Mouse (Mus musculus) hindbrain, embryonic 15.5 days (tissue): ENCODE measurements around the gene Klhl11. TPM values are rescaled to one million over a fixed set of nuclear protein-coding genes. Genes with fewer than 3 reads are reported as not detected.

Source experiments
- ATAC-seq: fragments of 200-750 bp; cut with Nextera tagmentation; 2 replicates; pipeline ENCODE4 v1.8.0; 2017; ENCODE audit warnings: low read depth, moderate number of reproducible peaks, moderate TSS enrichment; ENCODE audit not compliant: low FRiP score
- H3K27ac ChIP-seq: fragments of 300-500 bp; sonication (generic); replicated peaks from 2 replicates; pipeline ENCODE4 v1.5.1; 2015; ENCODE audit warnings: mild to moderate bottlenecking, inconsistent platforms
- H3K27me3 ChIP-seq: fragments of 300-500 bp; sonication (generic); 2 replicates; pipeline ENCODE4 v1.6.1; 2015; ENCODE audit warnings: control low read depth, inconsistent platforms
- H3K36me3 ChIP-seq: fragments of 300-500 bp; sonication (generic); 2 replicates; pipeline ENCODE4 v1.6.1; 2015; ENCODE audit warnings: control low read depth, inconsistent platforms
- H3K4me1 ChIP-seq: fragments of 300-500 bp; sonication (generic); replicated peaks from 2 replicates; pipeline ENCODE4 v1.6.1; 2015; ENCODE audit warnings: control low read depth, inconsistent platforms
- H3K4me2 ChIP-seq: fragments of 300-500 bp; sonication (generic); 2 replicates; pipeline ENCODE4 v1.6.1; 2015; ENCODE audit warnings: moderate library complexity, mild to moderate bottlenecking, inconsistent platforms
- H3K4me3 ChIP-seq: fragments of 300-500 bp; sonication (generic); 2 replicates; pipeline ENCODE4 v1.5.1; 2015; ENCODE audit warnings: mild to moderate bottlenecking, inconsistent platforms
- H3K9ac ChIP-seq: fragments of 300-500 bp; sonication (generic); 2 replicates; pipeline ENCODE4 v1.6.1; 2015; ENCODE audit warnings: inconsistent platforms
- H3K9me3 ChIP-seq: fragments of 300-500 bp; sonication (generic); 2 replicates; pipeline ENCODE4 v1.6.1; 2016; ENCODE audit warnings: control low read depth, inconsistent platforms
- WGBS: fragments of 180-500 bp; shearing (Covaris S2); methylation state at CpG from one replicate; pipeline ENCODE4 v1.1.7; 2015; 5-methylcytosine and 5-hydroxymethylcytosine counted together
- polyA plus RNA-seq: library from polyadenylated mRNA; unstranded; fragments of >200 nt; fragmentation: Nextera tagmentation; extraction: Ambion mirVana; gene quantifications from 2 replicates; pipeline ENCODE4 v1.2.1, GENCODE M21; 2015

The Klhl11 gene
- 9.8 and 11.1 TPM in 2 replicates for polyA plus RNA-seq

- peak; percentile 91 for ATAC-seq
- H3K4me1 ChIP-seq, result peaks cover 27% of the 10 kb centered on the region
- under 1% methylated on average over 83 of the region's 83 CpGs for WGBS
- H3K27ac ChIP-seq, result peak within 1 kb of the TSS; percentile 92
- peak within 1 kb of the TSS; percentile 76 for H3K4me2 ChIP-seq
- H3K27me3 ChIP-seq, result no peaks in the 10 kb centered on the region
- H3K36me3 ChIP-seq, result peaks cover 14% of the 10 kb centered on the region
- H3K4me3 ChIP-seq, result peak within 1 kb of the TSS; percentile 88
- H3K9ac ChIP-seq, result peak within 1 kb of the TSS; percentile 91
- H3K9me3 ChIP-seq, result no peaks in the 10 kb centered on the region
Observed at GRCm38 (mm10) chr11:100472197-100472934, at the start of gene Klhl11. Klhl11 (minus strand) TSS chr11:100472741.

- Histone ChIP-seq H3K9me3 (no peaks in the 10 kb centered on the region), H3K4me2 (no peak overlapping the region), H3K27ac (no peak overlapping the region; the same call in 1 of the 2 replicates), H3K4me1 (peaks cover 42% of the 10 kb centered on the region), H3K36me3 (peaks cover 54% of the 10 kb centered on the region), H3K27me3 (no peaks in the 10 kb centered on the region), H3K4me3 (no peak overlapping the region), H3K9ac (no peak overlapping the region)
- 50% methylated on average over 15 of the region's 15 CpGs for WGBS
- ATAC-seq, result no peak
Observed at GRCm38 (mm10) chr11:100520838-100521237, 48.3 kb upstream of the Klhl11 start.

- Histone ChIP-seq H3K9me3 (no peaks in the 10 kb centered on the region), H3K4me2 (no peak overlapping the region), H3K27ac (no peak overlapping the region), H3K36me3 (peaks cover 69% of the 10 kb centered on the region), H3K4me3 (no peak overlapping the region), H3K27me3 (no peaks in the 10 kb centered on the region), H3K4me1 (peaks cover 26% of the 10 kb centered on the region), H3K9ac (no peak overlapping the region)
- WGBS, result 69% methylated on average over 7 of the region's 7 CpGs
- no peak for ATAC-seq
Observed at GRCm38 (mm10) chr11:100519188-100519587, 46.6 kb upstream of the Klhl11 start.

GRCm38 (mm10) chr11:100518188-100518591, 45.6 kb upstream of the Klhl11 start:
- Histone ChIP-seq H3K27me3 (no peaks in the 10 kb centered on the region), H3K4me1 (peaks cover 21% of the 10 kb centered on the region), H3K27ac (peak overlapping the region; percentile 60; the same call in 1 of the 2 replicates), H3K36me3 (peaks cover 77% of the 10 kb centered on the region), H3K9ac (no peak overlapping the region), H3K4me2 (no peak overlapping the region), H3K9me3 (no peaks in the 10 kb centered on the region), H3K4me3 (no peak overlapping the region)
- 39% methylated on average over 5 of the region's 5 CpGs for WGBS
- 0 out of 2 replicates have a peak, but pooled peaks have one; percentile 13 for ATAC-seq

GRCm38 (mm10) chr11:100516291-100516690, 43.8 kb upstream of the Klhl11 start:
- H3K27me3 ChIP-seq, result no peaks in the 10 kb centered on the region
- no peak for ATAC-seq
- no peak overlapping the region for H3K27ac ChIP-seq
- H3K9ac ChIP-seq, result no peak overlapping the region
- peaks cover 21% of the 10 kb centered on the region for H3K4me1 ChIP-seq
- no peak overlapping the region for H3K4me2 ChIP-seq
- H3K9me3 ChIP-seq, result no peaks in the 10 kb centered on the region
- WGBS, result 50% methylated on average over 9 of the region's 9 CpGs
- H3K4me3 ChIP-seq, result no peak overlapping the region
- H3K36me3 ChIP-seq, result peaks cover 75% of the 10 kb centered on the region

GRCm38 (mm10) chr11:100515789-100516188, 43.2 kb upstream of the Klhl11 start:
- Histone ChIP-seq H3K9me3 (no peaks in the 10 kb centered on the region), H3K27me3 (no peaks in the 10 kb centered on the region), H3K4me1 (peaks cover 18% of the 10 kb centered on the region), H3K36me3 (peaks cover 79% of the 10 kb centered on the region), H3K27ac (no peak overlapping the region), H3K4me3 (no peak overlapping the region), H3K9ac (no peak overlapping the region), H3K4me2 (no peak overlapping the region)
- 95% methylated on average over 9 of the region's 9 CpGs for WGBS
- no peak for ATAC-seq

- Histone ChIP-seq H3K4me2 (no peak overlapping the region), H3K4me1 (peaks cover 14% of the 10 kb centered on the region; the same call in 1 of the 2 replicates), H3K4me3 (no peak overlapping the region), H3K9ac (no peak overlapping the region), H3K9me3 (no peaks in the 10 kb centered on the region), H3K36me3 (peaks cover 78% of the 10 kb centered on the region), H3K27ac (no peak overlapping the region), H3K27me3 (no peaks in the 10 kb centered on the region)
- 95% methylated on average over 9 of the region's 9 CpGs for WGBS
- ATAC-seq, result no peak
Observed at GRCm38 (mm10) chr11:100515061-100515460, 42.5 kb upstream of the Klhl11 start.

GRCm38 (mm10) chr11:100513716-100514115, 41.2 kb upstream of the Klhl11 start:
- Histone ChIP-seq H3K4me3 (no peak overlapping the region), H3K36me3 (peaks cover 73% of the 10 kb centered on the region), H3K9ac (no peak overlapping the region), H3K27ac (no peak overlapping the region), H3K9me3 (no peaks in the 10 kb centered on the region), H3K27me3 (no peaks in the 10 kb centered on the region), H3K4me1 (peaks cover 8% of the 10 kb centered on the region; the same call in 1 of the 2 replicates), H3K4me2 (no peak overlapping the region)
- WGBS, result 91% methylated on average over 10 of the region's 10 CpGs
- ATAC-seq, result no peak

GRCm38 (mm10) chr11:100512384-100512783, 39.8 kb upstream of the Klhl11 start:
- no peak for ATAC-seq

GRCm38 (mm10) chr11:100510556-100510955, 38.0 kb upstream of the Klhl11 start:
- H3K36me3 ChIP-seq, result peaks cover 82% of the 10 kb centered on the region
- H3K9me3 ChIP-seq, result no peaks in the 10 kb centered on the region
- no peak overlapping the region for H3K27ac ChIP-seq
- H3K4me2 ChIP-seq, result no peak overlapping the region
- no peaks in the 10 kb centered on the region for H3K27me3 ChIP-seq
- no peak overlapping the region for H3K9ac ChIP-seq
- ATAC-seq, result no peak
- no peak overlapping the region for H3K4me3 ChIP-seq
- no peaks in the 10 kb centered on the region for H3K4me1 ChIP-seq
- WGBS, result 98% methylated on average over 2 of the region's 2 CpGs

More at GRCm38 (mm10) chr11:100512384-100512783, 39.8 kb upstream of the Klhl11 start:
- no peaks in the 10 kb centered on the region for H3K27me3 ChIP-seq
- H3K27ac ChIP-seq, result no peak overlapping the region
- H3K9me3 ChIP-seq, result no peaks in the 10 kb centered on the region
- no peak overlapping the region for H3K4me3 ChIP-seq
- no peak overlapping the region for H3K4me2 ChIP-seq
- no peak overlapping the region for H3K9ac ChIP-seq
- H3K36me3 ChIP-seq, result peaks cover 76% of the 10 kb centered on the region
- 84% methylated on average over 1 of the region's 1 CpGs for WGBS
- peaks cover 4% of the 10 kb centered on the region; the same call in 1 of the 2 replicates for H3K4me1 ChIP-seq

GRCm38 (mm10) chr11:100505997-100506396, 33.5 kb upstream of the Klhl11 start:
- Histone ChIP-seq H3K36me3 (peaks cover 78% of the 10 kb centered on the region), H3K9me3 (no peaks in the 10 kb centered on the region), H3K4me3 (no peak overlapping the region), H3K4me2 (no peak overlapping the region), H3K27ac (no peak overlapping the region), H3K27me3 (no peaks in the 10 kb centered on the region), H3K9ac (no peak overlapping the region), H3K4me1 (no peaks in the 10 kb centered on the region)
- ATAC-seq, result no peak
- 97% methylated on average over 8 of the region's 8 CpGs for whole genome bisulfite sequencing

- no peaks in the 10 kb centered on the region for H3K4me1 ChIP-seq
- peaks cover 78% of the 10 kb centered on the region for H3K36me3 ChIP-seq
- H3K4me3 ChIP-seq, result no peak overlapping the region
- 96% methylated on average over 12 of the region's 12 CpGs for WGBS
- ATAC-seq, result no peak
- no peak overlapping the region for H3K4me2 ChIP-seq
- no peak overlapping the region for H3K27ac ChIP-seq
- H3K9ac ChIP-seq, result no peak overlapping the region
- no peaks in the 10 kb centered on the region for H3K9me3 ChIP-seq
- no peaks in the 10 kb centered on the region for H3K27me3 ChIP-seq
Observed at GRCm38 (mm10) chr11:100504990-100505660, 32.6 kb upstream of the Klhl11 start.
